Mouse (Mus musculus) ES-E14 (cell line): Measurements from ENCODE around the gene Gsto2.

Experiments used
- CHD2 ChIP-seq: IDR thresholded peaks from 2 replicates; pipeline ENCODE4 v1.6.1; 2014; ENCODE audit warnings: mild to moderate bottlenecking, low read depth, low read length, inconsistent platforms
- HCFC1 ChIP-seq: IDR thresholded peaks from 2 replicates; pipeline ENCODE4 v1.6.1; 2012; ENCODE audit warnings: low read length, inconsistent platforms, borderline replicate concordance; ENCODE audit not compliant: insufficient read depth
- MAFK ChIP-seq: IDR thresholded peaks from 2 replicates; pipeline ENCODE4 v1.6.1; 2014; ENCODE audit warnings: mild to moderate bottlenecking, low read depth, low read length, inconsistent platforms; ENCODE audit not compliant: insufficient read depth
- ZC3H11A ChIP-seq: IDR thresholded peaks from 2 replicates; pipeline ENCODE4 v1.6.1; 2012; ENCODE audit warnings: low read depth, mild to moderate bottlenecking, inconsistent platforms, low read length, borderline replicate concordance
- ZNF384 ChIP-seq: IDR thresholded peaks from 2 replicates; pipeline ENCODE4 v1.6.1; 2012; ENCODE audit warnings: low read depth, low read length, inconsistent platforms

- TF ChIP-seq MAFK (no peak), CHD2 (no peak), HCFC1 (no peak), ZNF384 (no peak), ZC3H11A (no peak)
Observed at GRCm38 (mm10) chr19:47824026-47824425, 41.3 kb upstream of the Gsto2 start.
